Mouse (Mus musculus) layer of hippocampus, adult 11-12 months (tissue): Measurements from ENCODE around the gene Plxnd1.

Experiments used
- DNase-seq: peaks from one replicate; pipeline ENCODE4 v3.0.0; 2022; ENCODE audit warnings: low spot score

Gene Plxnd1

DNA sequence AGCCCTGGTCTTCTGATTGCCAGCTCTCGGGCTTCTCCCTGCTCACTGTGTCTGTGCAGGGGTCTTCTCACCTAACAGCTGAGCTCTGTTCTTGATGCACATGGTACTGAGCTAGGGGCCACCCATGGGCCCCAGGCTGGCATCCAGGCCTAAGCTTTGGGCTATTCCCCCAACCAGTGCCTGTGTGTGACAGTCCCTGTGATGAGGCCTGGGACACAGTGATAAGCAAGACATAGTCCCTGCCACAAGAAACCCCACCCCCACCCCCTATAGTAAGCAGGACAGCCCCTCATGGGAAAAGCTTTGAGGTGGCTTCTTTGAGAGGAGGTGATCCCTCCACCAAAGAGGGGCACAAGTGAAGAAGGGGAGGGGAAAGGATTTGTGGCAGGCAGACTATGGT is 76.2 kb downstream of the Plxnd1 start:
- DNase-seq, result no peak

DNA sequence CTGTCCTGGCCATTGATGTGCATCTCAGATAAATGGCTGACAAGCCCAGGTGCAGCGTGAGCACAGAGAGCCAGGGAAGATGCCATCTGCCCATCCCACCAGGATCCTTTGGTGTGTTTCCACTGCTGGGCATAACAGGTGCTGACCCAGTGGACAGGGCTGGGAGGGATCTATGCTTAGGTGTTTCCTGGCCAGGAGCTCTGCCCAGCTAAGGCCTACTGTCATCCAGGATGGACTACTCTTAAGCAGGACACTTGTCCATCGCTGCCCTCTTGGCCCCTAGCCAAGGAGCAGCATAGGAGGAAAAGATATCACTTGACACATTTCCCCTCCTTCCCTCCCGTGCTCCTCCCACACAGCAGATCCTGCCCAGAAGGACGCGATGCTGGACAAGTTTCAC is 78.2 kb downstream of the Plxnd1 start:
- no peak for DNase-seq

DNA sequence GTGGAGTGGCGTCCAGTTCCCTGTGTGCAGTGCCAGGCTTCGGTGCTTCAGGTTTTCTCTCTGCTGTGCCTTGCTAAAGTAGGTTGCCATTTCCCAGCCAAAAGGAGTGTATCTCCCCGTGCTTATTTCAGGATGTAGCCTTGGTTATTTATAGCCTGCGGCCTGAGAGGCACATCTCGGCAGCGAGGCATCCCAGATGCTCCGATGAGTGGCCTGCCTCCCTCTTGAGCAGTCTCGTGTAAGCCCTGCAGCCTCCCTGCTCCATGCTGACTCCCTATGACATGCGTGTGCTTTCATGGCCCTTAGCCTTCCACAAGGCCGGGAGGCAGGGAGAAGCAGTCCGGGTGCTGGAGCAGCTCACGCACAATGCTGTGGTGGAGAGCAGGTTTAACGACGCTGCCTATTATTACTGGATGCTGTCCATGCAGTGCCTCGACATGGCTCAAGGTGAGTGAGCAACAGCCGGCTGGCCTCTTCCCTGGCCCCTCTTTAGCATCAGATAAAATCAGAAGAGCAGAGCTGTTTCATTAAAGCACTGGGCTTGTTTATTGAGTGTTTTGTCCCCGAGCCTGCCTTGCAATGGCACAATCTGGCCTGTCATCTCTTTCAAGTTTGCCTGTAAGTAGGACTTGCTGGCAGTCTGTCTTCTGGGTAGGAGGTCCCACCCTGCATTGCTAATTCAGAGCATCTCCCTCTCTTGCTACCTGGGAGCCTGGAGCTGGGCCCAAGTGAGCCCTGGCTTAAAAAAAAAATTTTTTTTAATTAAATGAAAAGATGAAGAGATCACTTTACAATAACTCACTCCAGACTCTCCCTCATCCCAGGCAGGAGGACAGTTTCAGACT is 79.0 kb downstream of the Plxnd1 start:
- no peak for DNase-seq

DNA sequence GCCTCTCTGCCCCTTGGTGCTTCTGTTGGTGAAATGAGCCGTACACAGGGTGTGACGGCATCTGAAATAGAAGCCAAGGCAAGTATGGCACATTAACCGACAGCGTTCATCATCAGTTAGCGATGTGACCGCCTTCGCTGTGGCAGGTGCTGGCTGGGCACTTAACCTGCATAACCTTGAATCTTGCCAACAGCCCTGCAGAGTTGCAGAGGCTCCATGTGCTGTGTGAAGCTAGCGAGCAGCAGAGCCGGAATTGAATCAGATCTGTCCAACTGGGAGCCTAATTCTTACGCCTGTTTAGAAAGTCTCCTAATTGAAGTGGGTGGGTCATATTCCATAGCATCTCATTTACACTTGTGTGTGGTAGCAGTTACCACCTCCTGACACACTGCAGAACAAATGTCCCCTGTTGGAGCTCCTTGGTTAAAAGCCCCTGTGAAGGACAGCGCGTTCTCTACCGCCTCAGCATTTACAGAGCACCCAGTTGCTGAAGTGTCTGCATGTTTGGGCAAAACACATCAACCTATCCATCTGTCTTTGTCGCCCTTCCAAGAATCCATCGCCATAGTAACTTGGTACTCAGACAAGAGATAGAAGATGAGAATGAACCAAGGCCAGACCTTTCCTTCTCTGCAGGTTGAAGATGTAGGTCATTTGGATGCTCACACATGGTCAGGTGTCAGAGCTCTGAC is 80.1 kb downstream of the Plxnd1 start:
- DNase-seq, result peak; percentile 64

DNA sequence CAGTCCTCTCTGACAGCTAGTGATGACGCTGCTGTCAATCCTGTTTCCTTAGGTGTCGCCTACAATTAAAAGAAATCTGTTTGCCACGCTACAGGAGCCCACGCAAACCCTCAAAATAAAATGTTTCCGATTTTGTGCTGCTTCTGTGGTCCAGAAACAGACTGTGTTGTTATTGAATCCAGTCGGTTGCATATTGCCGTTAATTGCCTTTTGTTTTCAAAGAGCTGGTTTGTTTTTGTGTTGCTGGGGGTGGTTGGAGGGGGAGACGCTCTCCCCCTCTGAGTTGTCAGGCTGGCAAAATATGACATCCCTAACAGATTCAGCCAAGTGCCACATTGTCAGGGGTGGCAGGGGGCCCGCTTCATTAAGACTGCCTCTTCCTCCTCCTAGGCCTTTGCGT is 81.3 kb downstream of the Plxnd1 start:
- peak; percentile 57 for DNase-seq

DNA sequence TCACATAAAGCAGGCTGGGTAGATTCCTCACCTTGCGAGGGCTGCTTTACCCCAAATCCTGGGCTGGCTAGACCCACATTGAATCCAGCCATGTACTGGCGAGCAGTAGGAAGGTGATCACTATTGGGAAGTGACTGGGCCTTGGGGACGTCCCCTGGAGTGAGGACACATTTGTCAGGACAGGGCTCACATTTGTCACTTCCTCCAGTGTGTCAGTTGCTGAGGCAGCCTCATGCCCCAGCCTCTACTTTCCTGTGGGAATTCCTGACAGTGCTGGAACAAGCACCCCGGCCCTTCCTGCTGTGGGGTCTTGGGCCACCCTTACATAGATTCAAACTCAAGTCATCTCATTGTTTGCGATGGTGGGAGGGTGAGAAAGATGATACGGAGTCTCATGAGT is 83.0 kb downstream of the Plxnd1 start:
- no peak for DNase-seq

DNA sequence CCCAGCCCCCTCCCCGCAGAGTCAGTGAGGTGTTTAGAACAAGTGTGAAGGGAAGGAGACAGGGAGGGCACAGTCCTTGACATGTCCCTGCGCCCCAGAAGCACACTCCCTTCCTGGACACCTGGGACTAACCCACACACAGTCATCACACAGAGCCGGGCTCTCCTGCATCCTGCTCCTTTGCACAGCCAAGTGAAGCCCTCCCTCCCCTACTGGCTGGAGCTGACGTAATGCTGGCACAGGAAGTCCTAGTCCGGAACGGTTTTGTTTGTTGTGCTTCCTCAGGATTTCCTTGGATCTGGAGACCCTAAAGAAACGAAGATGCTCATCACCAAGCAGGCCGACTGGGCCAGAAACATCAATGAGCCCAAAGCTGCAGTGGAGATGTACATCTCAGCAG is 84.9 kb downstream of the Plxnd1 start:
- no peak for DNase-seq

DNA sequence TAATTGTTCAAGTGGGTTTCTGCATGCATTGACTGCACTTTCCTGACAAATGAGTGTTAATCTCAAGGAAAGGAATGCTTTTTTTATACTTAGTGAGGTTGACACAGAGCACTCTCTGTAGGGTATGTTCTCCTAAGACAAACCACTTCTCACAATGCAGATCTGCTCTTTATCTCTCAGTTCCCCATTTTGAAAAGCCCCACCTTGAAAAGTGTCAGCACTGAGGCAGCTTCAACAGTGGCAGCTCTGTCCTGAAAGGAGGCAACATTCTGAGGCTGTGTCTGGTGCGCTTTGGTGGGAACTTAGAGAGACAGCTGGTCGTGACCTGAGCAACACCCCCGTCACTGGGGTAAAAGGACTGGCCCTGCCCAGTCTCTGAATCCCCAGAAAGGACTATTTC is 85.8 kb downstream of the Plxnd1 start:
- no peak for DNase-seq

DNA sequence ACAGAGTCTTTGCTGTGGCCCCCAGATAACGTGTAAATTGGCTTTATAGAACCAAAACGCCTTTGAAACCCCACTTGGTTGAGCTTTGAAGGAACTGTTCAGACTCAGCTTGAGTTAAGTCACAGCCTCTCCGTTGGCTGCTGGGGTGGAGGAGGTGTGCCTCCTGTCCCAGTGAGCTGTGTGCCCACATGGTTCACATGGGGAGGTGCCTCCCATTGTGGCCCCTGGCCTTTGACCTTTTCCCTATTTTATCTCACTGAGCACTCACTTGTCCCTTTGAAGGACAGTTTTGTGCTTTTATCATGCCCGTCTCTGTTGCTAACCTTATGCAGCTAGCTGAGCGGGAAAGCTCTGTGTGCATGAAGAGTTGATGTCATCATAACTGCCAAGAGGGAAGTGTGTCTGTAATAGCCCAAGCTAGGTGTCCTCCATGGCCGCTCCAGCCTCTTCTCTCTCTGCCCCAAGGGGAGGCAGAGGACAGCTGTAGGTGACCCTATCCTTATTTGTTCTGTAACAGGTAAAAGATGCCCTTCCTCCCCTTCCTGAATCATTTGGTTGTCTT is 86.3 kb downstream of the Plxnd1 start:
- no peak for DNase-seq

DNA sequence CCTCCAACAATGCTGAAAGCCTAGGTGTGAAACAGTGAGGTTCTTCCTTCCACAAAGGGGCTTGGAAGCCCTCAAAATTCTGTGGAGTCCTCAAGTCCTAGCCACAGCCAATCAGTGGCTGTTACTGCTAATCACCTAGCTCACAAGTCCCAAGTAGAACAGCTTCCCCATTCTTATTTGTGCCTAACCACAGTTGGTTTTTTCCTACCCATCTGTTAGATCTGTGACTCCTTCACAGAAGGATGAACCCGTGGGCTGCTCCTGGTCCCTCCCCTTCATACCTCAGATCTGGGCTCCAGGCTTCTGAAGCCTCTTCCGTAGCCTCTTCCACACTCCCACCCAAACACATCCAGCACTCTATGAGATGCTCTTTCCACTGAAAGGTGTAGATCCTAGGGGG is 87.9 kb downstream of the Plxnd1 start:
- no peak for DNase-seq

DNA sequence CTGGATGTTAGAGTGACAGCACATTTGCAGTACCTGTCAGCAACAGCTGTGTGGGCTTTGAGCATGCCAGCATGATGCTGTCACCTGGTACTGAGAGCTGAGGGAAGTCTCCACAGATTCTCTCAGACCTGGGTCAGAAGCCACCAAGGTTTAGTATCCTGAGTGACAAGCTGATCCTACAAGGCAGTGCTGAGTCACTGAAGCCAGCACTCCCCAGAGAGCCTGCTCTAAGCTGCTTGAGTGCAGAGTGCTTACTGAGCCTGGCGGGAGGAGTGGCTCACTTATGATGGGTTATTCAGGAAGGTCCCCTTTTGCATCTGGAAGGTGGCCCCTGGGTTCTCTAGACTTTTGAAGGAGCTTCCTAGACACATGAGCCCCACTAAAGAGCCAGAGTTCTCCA is 88.3 kb downstream of the Plxnd1 start:
- no peak for DNase-seq

DNA sequence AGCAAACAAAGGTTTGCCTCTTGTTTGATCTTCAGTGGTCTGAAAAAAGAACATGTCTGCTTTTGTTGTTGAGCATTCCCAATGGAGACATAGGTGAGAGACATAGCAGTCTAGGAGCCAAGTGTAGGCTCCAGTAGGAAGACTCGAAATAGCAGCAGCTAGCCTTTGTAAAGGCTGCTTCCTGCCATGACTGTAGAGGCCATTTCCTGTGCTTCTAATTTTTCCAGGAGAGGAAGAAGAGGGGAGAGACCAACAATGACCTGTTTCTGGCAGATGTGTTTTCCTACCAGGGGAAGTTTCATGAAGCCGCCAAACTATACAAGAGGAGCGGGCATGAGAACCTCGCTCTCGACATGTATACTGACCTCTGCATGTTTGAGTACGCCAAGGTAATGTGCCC is 89.2 kb downstream of the Plxnd1 start:
- DNase-seq, result no peak
